In the genomic region with DNA sequence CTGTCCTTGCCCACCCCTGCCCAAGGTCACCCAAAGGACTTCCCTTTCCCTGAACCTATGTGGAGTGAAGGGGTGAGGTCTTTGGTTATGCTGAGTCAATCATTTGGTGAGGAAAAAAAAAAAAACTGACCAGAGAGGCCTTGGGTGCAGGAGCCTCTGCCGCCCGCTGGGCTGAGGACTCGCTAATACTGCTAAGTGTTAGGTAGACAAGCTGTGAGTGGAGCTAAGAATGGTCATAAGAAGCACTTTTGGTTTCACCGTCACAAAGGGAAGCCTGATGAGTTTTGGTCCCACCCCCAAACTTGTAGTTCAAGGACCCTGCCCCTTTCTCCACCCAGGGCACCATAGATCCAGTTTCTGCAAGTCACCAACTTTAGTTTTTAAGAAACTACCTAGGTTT, we compare ENCODE assay signal across 16 mouse cellular contexts.
"Had no signal": no experiment of that assay in that cellular context is flagged by ENCODE, and none has a peak within 500 bp of the region (broad histone marks: within the 10 kb centered on the region; RNA-seq: fewer than 3 reads in every experiment).

No protein-coding gene starts in this region.

- H3K4me1 ChIP-seq: liver, embryonic 13.5 days; midbrain, embryonic 15.5 days; neural tube, embryonic 12.5 days had no signal

- H3K9ac ChIP-seq: limb, embryonic 12.5 days; liver, embryonic 13.5 days; liver, postnatal 0 days; midbrain, embryonic 15.5 days; neural tube, embryonic 12.5 days had no signal

- H3K36me3 ChIP-seq: liver, embryonic 13.5 days; midbrain, embryonic 15.5 days had no signal

- DNase-seq: kidney, postnatal 36 days; liver; liver, embryonic 13.5 days; liver, postnatal 0 days; lung, postnatal 14 days; right cerebral cortex, postnatal 4 days; spleen, adult 18-20 months; thymus, adult 2 months; thymus, postnatal 25 days had no signal

- H3K4me2 ChIP-seq: limb, embryonic 12.5 days; liver, embryonic 13.5 days; midbrain, embryonic 11.5 days; midbrain, embryonic 15.5 days; neural tube, embryonic 12.5 days had no signal

- H3K27me3 ChIP-seq: limb, embryonic 12.5 days; liver, embryonic 13.5 days; midbrain, embryonic 15.5 days; neural tube, embryonic 12.5 days had no signal

- H3K27ac ChIP-seq: kidney, postnatal 0 days; limb, embryonic 12.5 days; liver, embryonic 13.5 days; macrophage; midbrain, embryonic 15.5 days; neural tube, embryonic 12.5 days had no signal

- H3K9me3 ChIP-seq: limb, embryonic 12.5 days; liver, embryonic 13.5 days; megakaryocyte, embryonic 14.5 days; midbrain, embryonic 15.5 days; neural tube, embryonic 12.5 days had no signal

- H3K4me3 ChIP-seq: limb, embryonic 12.5 days; liver, embryonic 13.5 days; megakaryocyte, embryonic 14.5 days; midbrain, embryonic 15.5 days; neural tube, embryonic 12.5 days had no signal

- ATAC-seq: liver, postnatal 0 days; midbrain, embryonic 15.5 days had no signal
